Mouse (Mus musculus): ENCODE results near the gene Cfap73. TPM values are rescaled to one million over a fixed set of nuclear protein-coding genes. Genes with fewer than 3 reads are reported as not detected.

The Cfap73 gene
- total RNA-seq, 2 experiments from 2014 or later = not detected

DNA sequence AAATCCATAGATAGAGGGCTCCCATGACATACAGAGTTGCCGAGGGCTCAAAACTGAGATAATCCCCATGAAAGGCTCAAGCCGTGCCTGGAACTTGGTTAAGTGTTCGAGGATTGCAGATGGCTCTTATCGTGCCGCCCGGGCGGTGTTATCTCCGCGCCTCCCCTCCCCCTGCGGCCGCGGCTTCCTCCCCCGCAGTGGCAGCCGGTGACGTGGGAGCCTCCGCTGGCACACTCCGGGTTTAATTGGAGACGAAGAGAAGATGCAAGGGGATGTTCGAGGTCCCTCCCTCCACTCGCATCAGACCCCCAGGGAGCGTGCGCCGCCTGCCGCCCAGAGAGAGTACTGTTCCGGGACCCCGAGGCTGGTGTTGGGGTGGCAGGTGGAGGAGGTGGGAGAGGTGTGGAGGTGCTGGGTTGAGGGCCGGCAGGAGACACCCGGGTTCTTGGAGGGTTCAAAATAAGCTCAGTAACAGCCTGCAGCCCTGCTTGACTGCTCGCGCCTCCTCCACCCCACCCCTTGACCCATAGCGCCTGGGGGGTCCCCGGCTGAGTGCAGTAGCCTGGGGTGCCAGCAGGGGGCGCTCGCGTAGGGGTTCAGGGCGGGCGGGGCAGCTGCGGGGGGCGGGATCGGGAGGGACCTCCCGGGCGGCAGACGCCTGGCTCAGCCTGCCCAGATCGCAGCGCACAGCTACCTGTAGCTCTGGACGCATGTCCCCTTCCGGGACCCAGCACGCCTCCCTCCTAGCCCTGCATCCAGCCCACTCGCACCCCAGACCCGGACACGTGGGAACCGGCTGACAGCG is 14.7 kb upstream of the Cfap73 start, which contains the start of gene Rasal1:
TSS of gene Rasal1 (plus strand) at position 244 of the 805 bp plus-strand sequence.
- intact Hi-C loops (cut with DNase I) = no loop called here
- DNase-seq = no peak

- no peak for DNase-seq
- intact Hi-C loops (cut with DNase I) = no loop called here
These were observed 13.9 kb upstream of the Cfap73 start for GRCm38 (mm10) chr5:120647814-120648491.

DNA sequence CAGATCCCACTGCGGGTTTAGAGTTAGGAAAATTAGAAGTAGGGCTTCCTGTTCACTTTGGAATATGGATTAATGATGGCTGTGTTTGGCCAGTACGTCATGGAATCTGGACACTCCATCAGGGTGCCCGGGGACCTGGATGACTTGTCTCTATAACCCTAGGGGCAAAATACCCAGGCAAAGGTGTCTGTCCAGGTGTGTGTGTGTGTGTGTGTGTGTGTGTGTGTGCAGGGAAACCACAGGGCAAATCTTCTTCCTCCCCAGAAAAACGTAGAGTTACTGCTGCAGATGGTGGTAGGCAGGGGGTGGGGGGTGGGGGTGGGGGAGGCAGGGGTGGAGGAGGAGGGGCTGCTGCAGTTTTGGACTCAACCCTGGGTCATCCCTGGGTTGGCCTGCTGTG is 13.3 kb upstream of the Cfap73 start:
- intact Hi-C loops (cut with DNase I) = no loop called here
- DNase-seq = no peak

DNA sequence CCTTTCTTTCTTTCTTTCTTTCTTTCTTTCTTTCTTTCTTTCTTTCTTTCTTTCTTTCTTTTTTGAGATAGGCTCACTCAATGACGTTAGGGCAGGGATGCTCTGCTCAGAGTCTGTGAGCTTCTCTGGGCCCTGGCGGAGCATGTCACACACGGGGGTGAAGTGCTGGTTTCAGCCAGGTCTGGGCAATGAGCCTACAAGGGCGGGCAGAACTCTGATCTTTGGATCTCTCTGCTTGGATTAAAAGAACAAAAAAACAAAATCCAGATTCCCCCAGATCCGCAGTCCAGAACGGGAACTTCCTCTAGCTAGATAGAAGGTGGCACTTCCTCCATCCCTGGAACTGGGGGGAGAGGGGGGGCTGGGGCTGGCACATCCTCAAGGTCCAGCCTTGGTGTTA is 11.8 kb upstream of the Cfap73 start:
- intact Hi-C loops (cut with DNase I) = no loop called here
- DNase-seq = no peak

- intact Hi-C loops (cut with DNase I) = no loop called here
- DNase-seq = no peak
These were observed 10.2 kb upstream of the Cfap73 start for GRCm38 (mm10) chr5:120644227-120644626.

DNA sequence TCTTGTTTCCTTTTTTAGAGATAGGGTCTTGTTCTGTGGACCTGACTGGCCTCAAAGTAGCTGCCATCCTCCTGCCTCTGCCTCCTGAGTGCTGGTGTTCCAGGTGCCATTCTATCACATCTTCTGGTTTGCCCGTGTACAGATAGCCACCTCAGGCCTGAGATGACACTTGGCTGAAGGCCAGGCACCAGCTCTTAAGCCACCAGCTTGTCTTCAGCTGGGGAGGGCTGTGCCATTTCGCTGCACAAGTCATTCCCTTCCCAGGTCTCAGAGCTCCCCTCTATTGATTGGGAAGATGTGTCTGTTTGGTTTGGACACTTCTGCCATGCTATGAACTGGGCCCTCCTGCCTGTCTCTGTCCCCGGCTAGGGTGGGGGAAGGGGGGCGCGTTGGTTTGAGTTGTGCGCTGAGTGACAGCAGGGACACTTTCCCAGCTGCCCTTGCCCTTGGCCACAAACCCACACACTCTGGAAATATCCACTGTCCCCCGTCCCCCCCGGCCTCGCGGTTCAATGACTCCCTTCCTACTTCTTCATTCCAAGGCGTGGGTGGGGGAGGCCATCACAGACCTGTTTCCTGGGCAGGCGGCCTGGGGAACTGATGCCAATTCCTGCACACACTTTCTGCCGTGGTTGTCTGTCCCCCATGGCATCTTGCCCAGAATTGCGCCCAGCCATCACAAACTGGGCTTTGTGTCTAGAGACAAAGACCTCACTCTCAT is 9.5 kb upstream of the Cfap73 start:
- DNase-seq = no peak
- intact Hi-C loops (cut with DNase I) = no loop called here

GRCm38 (mm10) chr5:120640094-120640493 is 6.1 kb upstream of the Cfap73 start:
- DNase-seq = no peak
- intact Hi-C loops (cut with DNase I) = no loop called here

DNA sequence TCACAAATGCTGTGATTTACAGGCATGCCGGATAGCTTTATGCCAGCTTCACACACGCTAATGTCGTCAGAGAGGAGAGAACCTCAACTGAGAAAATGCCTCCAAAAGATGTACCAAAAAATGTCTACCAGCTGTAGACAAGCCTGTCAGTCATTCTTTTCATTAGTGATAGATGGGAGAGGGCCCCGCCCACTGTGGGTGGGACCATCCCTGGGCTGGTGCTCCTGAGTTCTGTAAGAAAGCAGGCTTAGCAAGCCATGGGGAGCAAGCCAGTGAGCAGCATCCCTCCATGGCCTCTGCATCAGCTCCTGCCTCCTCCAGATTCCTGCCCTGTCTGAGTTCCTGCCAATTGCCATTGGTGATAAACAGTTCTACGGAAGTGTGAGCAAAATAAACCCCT is 1.6 kb upstream of the Cfap73 start:
- no peak for DNase-seq
- intact Hi-C loops (cut with DNase I) = no loop called here

DNA sequence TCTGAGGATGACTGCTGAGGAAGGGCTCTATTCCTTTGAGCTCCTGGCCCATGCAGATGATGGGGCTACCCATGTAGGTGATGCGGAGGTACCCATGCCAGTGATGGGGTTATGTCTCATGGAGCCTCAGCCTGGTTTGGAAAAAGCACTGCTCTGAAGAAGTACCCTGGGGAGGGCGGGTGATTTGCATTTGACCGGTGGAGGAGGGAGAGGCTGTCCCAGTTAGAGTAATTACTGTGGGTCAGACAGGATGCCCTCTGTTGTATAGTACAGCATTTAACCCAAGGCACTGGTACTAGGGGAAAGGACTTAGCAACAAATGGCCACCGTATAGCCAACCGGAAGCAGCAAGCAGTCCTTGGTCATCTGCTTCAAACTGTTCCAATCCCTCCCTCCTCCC is 825 bp upstream of the Cfap73 start:
- intact Hi-C loops (cut with DNase I) = no loop called here
- DNase-seq = no peak

- DNase-seq = no peak
- intact Hi-C loops (cut with DNase I) = no loop called here
These were observed 2.1 kb downstream of the Cfap73 start for GRCm38 (mm10) chr5:120631892-120632291.

DNA sequence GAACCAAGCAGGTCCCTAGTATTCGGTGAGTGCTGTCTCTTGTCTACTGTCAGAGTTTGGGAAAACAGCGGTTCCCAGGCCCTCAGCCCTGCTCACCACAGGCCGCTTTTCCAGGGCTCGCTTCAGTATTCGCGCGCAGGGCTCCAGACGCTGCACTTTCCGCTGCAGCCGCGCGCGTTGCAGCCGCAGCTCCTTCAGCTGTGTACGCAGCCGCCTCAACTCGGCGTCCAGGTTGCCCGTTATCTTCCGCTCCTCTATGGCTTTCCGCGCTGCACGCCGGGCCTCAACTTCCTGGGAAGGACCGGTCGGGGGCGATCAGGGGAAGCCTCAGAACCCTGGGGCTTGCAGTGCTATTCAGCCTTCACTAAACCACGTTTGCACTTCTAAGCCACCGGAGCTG is 2.9 kb downstream of the Cfap73 start:
- no peak for DNase-seq
- intact Hi-C loops (cut with DNase I) = no loop called here

GRCm38 (mm10) chr5:120628624-120629023 is 5.4 kb downstream of the Cfap73 start:
- intact Hi-C loops (cut with DNase I) = no loop called here
- no peak for DNase-seq

GRCm38 (mm10) chr5:120627515-120628300 is 6.3 kb downstream of the Cfap73 start:
- no peak for DNase-seq
- intact Hi-C loops (cut with DNase I) = no loop called here

DNA sequence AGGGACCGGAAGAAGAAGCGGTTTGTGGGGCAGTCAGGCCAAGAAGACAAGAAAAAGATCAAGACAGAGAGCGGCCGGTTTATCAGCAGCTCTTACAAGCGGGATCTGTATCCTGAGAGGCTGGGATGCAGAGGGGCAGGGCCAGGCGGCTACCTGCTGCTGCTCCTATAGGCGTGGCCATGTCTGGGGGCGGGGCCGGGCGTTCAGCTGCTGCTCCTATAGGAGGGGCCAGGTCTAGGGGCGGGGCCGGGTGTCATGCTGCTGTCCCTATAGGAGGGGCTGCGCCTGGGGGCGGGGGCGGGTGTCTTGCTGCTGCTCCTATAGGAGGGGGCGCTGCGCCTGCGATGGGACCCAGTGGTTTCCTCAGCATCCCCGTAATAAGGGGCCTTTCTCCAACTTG is 7.6 kb downstream of the Cfap73 start:
- DNase-seq = no peak
- intact Hi-C loops (cut with DNase I) = no loop called here

DNA sequence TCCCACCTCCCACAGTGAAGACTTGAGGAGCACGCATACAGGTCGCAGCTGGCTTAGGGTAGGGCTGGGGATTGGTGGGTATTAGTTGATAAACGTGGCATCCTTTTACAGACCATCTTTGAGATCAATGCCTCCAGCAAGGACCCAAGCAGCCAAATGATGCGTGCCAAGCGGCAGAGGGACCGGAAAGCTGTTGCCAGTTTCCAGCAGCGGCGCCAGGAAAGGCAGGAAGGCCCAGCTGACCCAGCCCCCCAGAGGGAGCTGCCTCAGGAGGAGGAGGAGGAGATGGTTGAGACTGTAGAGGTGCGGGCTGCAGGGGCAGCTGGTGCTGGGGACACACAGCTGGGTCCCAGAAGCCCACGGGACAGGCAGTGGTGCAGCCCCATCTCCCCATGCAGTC is 9.6 kb downstream of the Cfap73 start:
- intact Hi-C loops (cut with DNase I) = no loop called here
- no peak for DNase-seq

- DNase-seq = no peak
- intact Hi-C loops (cut with DNase I) = no loop called here
These were observed 11.7 kb downstream of the Cfap73 start for GRCm38 (mm10) chr5:120622198-120622851.

- DNase-seq = no peak
- intact Hi-C loops (cut with DNase I) = loop anchor here (1.0 kb wide), 1 partner anchor 93 kb away; no protein-coding TSS in a partner anchor
These were observed 12.2 kb downstream of the Cfap73 start for GRCm38 (mm10) chr5:120621846-120622197.

- intact Hi-C loops (cut with DNase I) = loop anchor here (1.0 kb wide), 1 partner anchor 94 kb away; no protein-coding TSS in a partner anchor
- DNase-seq = no peak
These were observed 12.8 kb downstream of the Cfap73 start for GRCm38 (mm10) chr5:120621078-120621765.

DNA sequence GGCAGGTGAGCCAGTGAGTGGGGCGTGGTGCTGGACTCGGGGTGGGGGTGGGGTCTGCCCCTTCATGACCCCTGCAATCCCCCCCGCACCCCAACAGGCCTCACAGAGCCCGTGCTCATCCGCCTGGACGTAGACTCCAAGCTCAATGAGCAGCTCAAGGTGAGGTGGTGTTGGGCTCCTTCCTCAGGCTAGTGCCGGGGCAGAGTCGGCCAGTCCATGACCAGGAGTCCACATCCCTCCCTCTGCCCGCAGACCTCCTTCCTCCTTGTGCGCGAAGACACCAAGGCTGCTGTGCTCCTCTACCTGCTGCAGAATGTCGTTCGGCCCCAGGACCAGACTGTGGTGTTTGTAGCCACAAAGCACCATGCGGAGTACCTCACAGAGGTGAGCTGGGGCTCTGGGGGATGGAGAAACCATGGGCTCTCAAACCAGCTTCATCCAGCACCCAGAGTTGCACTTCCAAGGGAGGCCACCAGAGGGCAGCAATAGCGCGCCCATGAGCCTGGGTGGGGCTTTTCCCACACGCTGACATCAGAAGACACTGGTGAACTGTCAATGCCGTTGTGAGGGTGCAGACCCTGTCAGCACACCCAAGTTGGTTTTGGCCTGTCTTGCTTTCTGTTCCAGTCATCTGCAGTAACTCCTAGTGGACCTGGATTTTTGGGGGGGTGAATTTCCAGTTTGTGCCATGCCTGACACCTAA is 13.5 kb downstream of the Cfap73 start:
- peak; percentile 75 to 79 for DNase-seq
- intact Hi-C loops (cut with DNase I) = loop anchor here (1.0 kb wide), 1 partner anchor 95 kb away; no protein-coding TSS in a partner anchor

All from gastrocnemius, postnatal 36 days (tissue).